Mouse (Mus musculus) testis, adult 10 weeks (tissue): ENCODE data around the gene Pop5. TPM values are rescaled to one million over a fixed set of nuclear protein-coding genes. Genes with fewer than 3 reads are reported as not detected.

Source experiments
- polyA plus RNA-seq: library from polyadenylated mRNA; stranded (reverse); fragments of 350-450 nt; fragmentation: Illumina TruSeq; extraction: RNeasy Lipid Tissue Mini Kit (QIAGEN cat#74804); gene quantifications from one replicate; pipeline ENCODE4 v1.2.3, GENCODE M21; 2014; ENCODE audit warnings: low read depth, low replicate concordance

Pop5 gene
- polyA plus RNA-seq, result 2.8 TPM

DNA sequence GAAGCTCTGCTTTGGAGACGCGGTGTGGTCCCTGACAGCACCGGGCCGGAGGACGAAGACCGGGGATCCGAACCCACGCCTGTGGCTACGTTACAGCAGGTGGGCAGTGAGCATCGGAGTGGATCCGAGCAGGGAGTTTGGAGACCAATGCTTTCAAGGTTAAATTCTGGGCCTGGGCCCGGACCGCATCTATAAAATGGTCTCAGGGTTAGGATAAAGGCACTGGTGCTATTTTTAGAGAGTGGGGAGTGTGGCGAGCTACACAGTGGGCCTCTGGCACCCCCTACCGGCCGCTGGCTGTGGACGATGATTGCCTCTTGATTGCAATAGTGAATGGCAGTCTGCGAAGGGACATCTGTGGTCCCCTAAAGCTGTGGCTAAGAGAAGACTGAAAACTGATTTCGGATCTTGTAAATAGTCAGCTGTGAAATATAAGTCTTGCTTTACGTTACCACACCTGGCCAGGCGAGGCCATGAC lies at the start of gene Pop5:
Pop5 (plus strand) TSS at position 51 of the 478 bp plus-strand sequence.

DNA sequence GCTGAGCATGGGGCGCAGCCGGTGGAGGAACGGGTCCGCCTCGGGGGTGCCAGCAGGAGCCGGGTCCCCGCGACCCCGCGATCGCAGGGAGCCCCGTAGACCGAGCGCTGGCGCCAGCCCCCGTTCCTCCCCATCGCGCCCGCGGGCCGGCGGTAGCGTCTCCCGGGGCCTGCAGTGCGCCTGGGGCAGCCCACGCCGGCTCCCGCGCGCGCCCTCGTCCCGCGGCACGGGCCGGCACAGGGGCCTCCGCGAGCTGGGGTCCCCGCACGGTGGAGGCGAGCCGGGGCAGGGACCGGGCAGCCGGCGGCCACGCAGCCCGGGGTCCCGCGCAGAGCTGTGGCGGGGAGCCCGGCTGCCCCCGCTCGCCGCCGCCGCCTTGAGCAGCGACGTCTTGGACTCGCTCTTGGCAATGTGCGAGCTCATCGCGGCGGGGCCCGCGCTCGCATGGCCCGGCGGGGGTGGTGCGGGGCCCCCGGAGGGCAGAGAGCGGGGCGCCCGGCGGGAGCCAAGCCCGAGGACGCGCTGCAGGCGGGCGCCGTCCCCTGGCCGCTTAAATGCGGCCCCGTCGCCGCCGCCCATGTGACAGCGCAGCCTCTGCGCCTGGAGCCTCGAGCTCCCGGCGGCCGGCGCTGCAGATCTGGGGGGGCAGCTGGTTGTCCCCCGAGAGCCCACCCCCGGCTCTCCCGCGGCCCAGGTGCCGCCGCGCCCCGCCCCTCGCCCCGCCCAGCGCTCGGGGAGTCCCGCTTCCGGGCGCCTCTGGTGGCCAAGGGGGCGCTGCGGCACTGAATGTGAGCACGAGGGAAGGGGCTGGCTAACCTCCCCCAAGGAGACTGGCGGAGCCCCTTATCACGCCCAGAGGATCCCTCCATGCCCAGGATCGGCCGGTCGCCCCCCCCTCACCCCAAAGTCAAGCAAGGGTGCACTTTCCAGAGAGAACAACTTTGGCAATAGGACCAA lies 41.7 kb upstream of the Pop5 start, which contains the start of gene Cabp1:
Cabp1 (minus strand) TSS at position 713 of the 957 bp plus-strand sequence.

DNA sequence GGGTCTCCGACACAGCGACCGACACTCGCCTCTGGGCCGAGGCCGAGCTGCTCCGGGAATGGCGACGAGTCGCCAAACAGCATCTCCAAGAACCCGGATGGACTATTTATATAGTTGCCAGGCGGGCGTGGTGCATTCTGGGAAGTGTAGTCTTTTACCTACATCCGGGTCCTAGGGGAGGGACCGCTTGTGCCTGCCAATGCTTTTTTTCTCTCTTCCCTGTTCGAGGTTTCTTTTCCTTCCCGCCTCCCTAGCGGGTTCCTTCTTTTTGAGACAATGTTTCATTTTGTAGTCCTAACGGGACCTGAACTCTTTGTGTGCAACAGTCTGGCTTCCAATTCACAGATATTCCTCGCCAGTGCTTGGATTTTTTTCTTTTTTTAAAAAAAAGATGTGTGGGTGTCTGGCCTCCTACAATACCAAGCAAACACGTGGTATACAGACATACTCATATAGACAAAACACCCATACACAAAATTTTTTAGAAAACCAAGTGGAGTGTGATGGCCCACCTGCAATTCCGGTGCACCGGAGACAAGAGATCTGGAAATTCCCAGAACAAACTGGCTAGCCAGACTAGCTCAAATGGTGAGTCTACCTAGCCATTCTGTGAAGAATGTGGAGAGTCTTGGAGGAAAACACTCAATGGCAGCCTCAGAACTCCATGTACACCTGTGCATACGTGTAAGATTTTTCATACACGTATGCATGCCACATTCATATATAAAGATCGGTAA lies 37.3 kb downstream of the Pop5 start, which contains the start of gene Rnf10:
Rnf10 (minus strand) TSS at position 87 of the 737 bp plus-strand sequence.

DNA sequence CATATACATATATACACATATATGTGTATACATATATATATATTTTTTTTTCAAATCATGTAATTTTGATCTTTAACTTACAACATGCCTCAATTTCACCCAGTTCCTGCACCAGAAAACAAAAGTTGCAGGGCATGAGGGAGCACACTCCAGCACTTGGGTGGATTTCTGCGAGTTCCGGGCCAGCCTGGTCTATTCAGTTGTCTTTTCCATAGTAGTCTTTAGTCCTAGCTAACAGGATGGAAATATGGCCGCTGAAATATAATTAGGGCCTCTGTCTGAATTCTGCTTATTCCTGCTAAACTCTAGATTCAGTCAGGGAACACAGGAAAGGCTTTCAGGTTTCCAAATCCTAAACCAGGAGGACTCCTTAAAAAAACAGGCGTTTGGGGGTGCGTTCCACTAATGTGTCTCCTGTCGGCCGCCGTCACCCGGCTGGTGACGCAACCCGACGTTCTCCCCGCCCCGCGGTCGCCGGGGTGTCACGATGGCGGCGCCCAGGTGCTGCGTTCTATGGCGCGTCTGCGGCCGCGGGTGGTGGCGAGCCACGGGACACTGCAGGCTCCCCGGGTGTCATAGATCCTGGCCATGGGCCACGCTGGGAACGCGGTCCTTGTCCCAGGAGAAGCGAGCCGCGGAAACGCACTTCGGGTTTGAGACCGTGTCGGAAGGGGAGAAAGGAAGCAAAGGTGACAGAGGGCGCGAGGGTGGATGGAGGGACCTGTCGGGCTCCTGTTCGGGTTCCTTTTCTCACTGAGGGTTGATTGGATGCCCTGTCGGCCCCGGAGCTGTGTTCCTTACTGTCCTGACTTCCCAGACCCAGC lies 43.8 kb downstream of the Pop5 start, which contains the start of gene Coq5:
Coq5 (plus strand) TSS at position 441 of the 824 bp plus-strand sequence.

Other genes starting within 250 kb of the Pop5 start
- 68.8 TPM for gene Sppl3, start 224.7 kb upstream of the Pop5 start, polyA plus RNA-seq
- not detected for gene Gm10401, start 137.5 kb upstream of the Pop5 start, polyA plus RNA-seq
- gene Acads, start 116.5 kb upstream of the Pop5 start, polyA plus RNA-seq, result 0.67 TPM
- gene Unc119b, start 100.9 kb upstream of the Pop5 start, polyA plus RNA-seq, result 1.8 TPM
- 56.4 TPM for gene Mlec, start 77.7 kb upstream of the Pop5 start, polyA plus RNA-seq
- gene Cabp1, start 41.5 kb upstream of the Pop5 start, polyA plus RNA-seq, result 1.2 TPM
- 48.6 TPM for gene Rnf10, start 37.1 kb downstream of the Pop5 start, polyA plus RNA-seq
- gene Coq5, start 43.8 kb downstream of the Pop5 start, polyA plus RNA-seq, result 8.0 TPM
- 1,490 TPM for gene Dynll1, start 65.2 kb downstream of the Pop5 start, polyA plus RNA-seq
- gene Srsf9, start 91.3 kb downstream of the Pop5 start, polyA plus RNA-seq, result 43.0 TPM
- 27.7 TPM for gene Gatc, start 105.3 kb downstream of the Pop5 start, polyA plus RNA-seq
- 3.8 TPM for gene Triap1, start 105.4 kb downstream of the Pop5 start, polyA plus RNA-seq
- gene Cox6a1, start 113.1 kb downstream of the Pop5 start, polyA plus RNA-seq, result 36.1 TPM
- 11.8 TPM for gene Msi1, start 193.8 kb downstream of the Pop5 start, polyA plus RNA-seq
- gene Pla2g1b, start 230.4 kb downstream of the Pop5 start, polyA plus RNA-seq, result not detected
- 15.1 TPM for gene Sirt4, start 248.9 kb downstream of the Pop5 start, polyA plus RNA-seq